Mouse (Mus musculus) telencephalon, adult 2 months (tissue): Measurements from ENCODE around the gene Tas2r135.

ENCODE experiments used
- DNase-seq: peaks from one replicate; pipeline ENCODE4 v3.0.0-alpha.2; 2011; ENCODE audit warnings: low read depth, low spot score

Gene Tas2r135

GRCm38 (mm10) chr6:42373669-42374430 is 31.4 kb upstream of the Tas2r135 start:
- DNase-seq: no peak

DNA sequence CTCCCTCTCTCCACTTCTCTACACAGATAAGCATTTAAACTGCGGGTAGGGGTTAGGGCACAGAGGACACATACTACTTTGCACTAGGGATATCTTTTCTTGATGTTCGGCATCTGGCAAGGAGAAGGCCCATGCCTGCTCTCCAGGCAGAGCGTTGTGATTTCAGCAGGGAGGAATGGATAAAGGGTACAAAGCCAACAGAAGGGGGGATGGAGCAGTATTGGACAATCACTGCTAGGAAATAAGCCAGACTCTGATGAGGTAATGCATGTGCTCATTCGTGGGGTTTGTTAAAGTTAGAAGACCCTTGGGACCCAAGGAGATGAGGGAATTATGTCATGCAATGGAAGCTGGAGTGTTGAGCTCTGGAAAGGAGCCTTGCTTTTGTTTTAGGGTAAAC is 30.5 kb upstream of the Tas2r135 start:
- DNase-seq: no peak

DNA sequence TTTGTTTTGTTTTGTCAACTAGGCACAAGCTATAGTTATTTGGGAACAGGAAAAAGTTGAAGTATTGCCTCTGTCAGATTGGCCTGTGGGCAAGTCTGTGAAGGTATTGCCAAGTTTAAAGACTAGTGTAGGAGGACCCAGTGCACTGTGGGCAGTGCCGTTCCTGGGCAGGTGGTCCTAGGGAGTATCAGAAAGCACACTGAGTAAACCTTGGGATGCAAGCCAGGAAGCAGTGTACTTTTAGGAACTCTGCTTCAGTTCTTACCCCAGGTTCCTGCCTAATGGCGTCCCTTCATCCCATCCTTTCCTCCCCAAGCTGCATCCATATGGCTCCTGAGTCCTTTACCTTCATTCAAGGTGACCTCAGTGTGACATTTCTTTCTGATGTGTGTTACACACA is 30.1 kb upstream of the Tas2r135 start:
- no peak for DNase-seq

- no peak for DNase-seq
Observed at GRCm38 (mm10) chr6:42376016-42376415, 29.2 kb upstream of the Tas2r135 start.

GRCm38 (mm10) chr6:42376504-42377019 is 28.7 kb upstream of the Tas2r135 start:
- DNase-seq: no peak

GRCm38 (mm10) chr6:42377280-42377679 is 28.0 kb upstream of the Tas2r135 start:
- DNase-seq: no peak

DNA sequence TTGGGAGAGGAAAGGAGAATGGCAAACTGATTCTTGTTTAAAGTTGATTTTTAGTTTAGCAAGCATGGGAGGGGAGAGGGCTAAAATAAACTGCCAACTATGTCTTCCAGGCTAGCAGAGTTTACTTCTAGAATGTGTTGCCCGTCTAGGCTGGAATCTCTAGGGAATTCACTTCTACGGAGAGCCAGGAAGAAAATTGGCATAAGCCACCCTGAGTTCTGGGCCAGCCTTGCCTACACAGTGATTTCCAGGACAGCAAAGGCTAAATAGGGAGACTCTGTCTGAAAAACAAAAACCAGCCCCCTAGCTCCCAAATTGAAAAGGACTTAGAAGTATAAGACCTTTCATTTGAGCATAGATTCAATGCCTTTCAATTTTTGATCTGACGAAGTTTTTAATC is 25.7 kb upstream of the Tas2r135 start:
- no peak for DNase-seq

GRCm38 (mm10) chr6:42380416-42381144 is 24.7 kb upstream of the Tas2r135 start:
- no peak for DNase-seq

DNA sequence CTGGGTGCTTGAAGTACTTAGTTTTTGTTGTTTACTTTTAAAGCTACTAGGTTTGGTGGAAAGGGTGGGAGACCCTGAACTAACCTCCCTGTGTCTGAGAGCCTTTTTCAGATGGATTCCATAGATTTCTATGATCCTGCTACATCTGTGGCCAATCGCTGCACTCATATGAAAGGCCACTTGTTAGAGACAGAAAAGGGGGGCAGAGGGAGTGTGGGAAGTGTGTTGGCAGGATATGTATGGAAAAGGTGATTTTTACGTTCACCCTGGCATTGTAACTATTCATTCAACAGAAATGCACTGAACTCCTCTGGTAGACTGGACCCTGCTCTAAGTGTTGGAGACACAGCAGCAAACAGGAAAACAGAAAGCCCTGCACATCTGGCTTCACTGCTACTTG is 24.0 kb upstream of the Tas2r135 start:
- no peak for DNase-seq

DNA sequence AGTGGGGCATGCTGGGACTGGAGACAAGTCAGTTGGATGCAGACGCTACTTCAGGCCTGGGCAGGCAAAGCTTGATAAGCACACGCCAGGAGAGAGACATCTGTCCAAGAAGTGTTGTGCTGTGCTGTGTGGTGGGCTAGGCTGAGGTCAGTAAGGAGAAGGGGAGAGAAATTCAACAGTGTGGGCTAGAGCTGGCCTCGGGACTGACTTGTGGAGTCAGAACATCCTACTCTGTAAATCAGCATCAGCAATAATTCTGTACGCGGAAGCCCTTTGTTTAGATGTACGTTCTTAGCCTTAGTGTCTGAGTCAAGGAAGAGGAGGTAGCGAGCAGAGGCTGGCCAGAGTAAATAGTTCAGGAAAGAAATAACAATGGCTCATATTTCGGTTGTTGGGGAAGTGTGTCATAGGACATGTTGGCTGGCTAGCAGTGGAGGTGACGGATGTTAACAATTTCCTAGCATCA is 23.3 kb upstream of the Tas2r135 start:
- no peak for DNase-seq

- DNase-seq: no peak
Observed at GRCm38 (mm10) chr6:42383360-42383759, 21.9 kb upstream of the Tas2r135 start.

DNA sequence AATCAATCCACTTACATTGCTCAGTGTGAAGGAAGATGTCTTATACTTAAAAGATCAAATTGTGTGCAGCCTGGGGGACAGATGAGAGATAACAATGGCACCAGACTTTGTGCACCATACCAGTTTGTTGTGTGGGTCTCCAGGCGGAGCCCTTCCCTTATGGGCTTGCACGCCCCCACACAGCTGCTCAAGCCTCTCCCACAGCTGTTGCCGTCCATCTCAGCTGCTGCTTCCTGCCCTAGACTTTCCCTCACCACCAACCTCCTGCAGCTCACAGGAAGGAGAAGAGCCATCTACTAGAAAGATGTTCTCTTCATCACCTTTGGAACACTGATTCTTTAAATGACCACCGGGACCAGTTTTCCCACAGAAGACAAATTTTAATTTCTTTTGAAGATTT is 19.6 kb upstream of the Tas2r135 start:
- DNase-seq: no peak

DNA sequence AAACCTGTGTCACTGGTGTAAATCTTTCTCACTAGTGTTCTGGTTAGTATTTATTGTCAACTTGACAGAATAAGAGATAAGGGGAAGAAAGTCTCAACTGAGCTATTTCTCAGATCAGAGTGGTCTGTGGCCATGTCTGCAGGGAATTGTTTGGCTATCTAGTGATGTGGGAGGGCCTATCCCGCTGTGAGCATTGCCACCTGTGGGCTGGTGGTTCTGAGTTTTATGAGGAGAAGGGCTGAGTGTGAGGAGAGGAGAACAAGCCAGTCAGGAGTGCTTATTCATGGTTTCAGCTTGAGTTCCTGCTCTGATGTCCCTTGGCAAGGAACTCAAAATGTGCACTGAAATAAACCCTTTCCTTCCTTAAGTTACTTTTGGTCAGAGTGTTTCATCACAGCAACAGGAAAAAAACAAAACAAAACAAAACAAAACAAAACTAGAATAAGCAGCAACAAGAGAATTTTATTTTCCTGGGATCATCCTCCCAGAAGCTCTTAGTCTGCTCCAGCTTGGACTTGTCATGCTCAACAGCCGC is 13.4 kb upstream of the Tas2r135 start:
- no peak for DNase-seq

GRCm38 (mm10) chr6:42395960-42396809 is 9.0 kb upstream of the Tas2r135 start:
- no peak for DNase-seq

DNA sequence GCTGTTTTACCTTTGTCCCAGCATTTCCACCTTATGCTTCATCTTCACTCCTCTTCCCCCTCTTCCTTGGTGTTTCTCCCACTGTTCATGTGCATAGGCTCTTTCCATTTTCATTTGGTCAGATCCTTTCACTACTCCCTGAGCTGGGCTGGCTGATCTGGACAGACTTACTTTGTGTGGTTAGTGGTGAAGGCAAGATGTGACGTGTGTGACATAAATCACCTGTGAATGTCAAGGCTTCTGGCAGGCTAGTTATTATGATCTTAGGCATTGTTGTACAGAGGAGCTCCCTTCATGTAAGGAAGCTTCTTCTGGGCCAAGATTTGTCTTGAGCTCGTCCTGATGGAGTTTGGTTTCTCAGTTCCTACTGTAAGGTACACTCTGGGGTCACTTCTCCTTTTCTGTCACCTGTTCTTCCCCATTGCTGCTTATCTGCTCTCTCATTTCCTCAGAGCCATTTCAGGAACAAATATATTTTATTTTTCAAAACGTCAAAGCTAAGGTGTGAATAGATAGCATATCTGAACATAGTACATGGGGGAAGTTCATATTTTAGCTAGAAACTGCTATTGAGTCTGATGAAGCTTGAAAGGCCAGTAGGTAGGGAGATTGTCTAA is 8.1 kb upstream of the Tas2r135 start:
- DNase-seq: no peak

GRCm38 (mm10) chr6:42398285-42398684 is 6.9 kb upstream of the Tas2r135 start:
- no peak for DNase-seq

DNA sequence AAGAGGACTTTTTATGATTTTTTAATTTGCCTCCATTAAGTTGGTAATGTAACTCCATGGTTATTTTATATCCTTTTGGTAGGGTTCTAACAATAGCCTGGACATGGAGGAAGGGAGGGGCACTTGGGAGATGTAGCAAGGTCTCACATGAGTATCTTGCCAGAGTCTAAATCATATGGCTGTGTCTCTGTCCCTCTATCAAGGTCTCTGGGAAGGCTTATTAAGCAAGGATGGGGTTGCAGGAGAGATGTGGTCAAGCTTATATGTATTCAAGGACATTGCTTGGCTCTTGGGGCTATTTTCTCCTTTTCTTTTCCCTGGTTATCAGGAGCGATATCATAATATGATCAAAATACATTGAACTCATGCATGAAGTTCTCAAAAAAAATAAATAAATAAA is 6.2 kb upstream of the Tas2r135 start:
- no peak for DNase-seq

GRCm38 (mm10) chr6:42399938-42400337 is 5.3 kb upstream of the Tas2r135 start, which contains the start of gene Tas2r143:
Gene Tas2r143, plus strand, starts transcription at chr6:42400238.
- DNase-seq: no peak

DNA sequence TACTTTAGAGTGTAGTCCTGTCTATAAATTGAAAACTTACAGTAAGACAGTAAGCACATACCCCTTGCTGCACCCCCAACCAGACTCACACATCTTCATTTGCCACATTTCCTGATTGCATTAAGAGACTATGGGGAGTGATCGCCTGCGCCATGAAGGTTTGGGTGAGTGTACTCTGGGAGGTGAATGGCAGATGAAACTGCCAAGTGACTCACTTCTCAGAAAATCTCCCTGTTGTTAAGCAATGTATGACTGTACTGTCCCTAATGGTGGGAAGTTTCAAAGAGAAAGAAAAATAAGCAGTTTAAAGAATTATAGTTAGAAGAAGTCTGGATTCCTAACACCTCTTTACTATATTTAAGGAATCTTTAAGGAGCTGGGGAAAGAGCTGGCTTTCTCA is 14.2 kb downstream of the Tas2r135 start:
- no peak for DNase-seq

DNA sequence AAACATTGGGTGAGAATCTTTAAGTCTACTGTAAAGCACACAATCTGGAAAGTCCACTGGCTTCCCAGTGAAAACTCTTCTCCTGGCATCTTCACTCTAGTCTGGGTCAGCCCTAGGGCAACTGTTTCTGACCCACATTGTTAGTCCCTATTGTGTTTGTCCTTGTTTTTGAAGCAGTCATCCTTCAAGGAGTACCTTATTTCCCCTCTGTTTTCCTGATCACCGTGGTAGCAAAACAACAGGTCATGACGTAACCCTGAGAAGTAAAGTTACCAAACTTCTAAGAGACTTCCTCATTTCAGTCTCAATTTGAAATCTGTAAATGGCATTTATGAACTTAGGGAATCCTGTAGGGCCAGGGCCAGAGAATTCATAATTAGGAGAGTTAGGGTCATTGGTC is 16.2 kb downstream of the Tas2r135 start:
- no peak for DNase-seq

GRCm38 (mm10) chr6:42424472-42424871 is 19.2 kb downstream of the Tas2r135 start:
- no peak for DNase-seq
